Mouse (Mus musculus) cerebellum, adult (tissue): ENCODE results near the gene Stx1b.

Experiments used
- ATAC-seq: cut with Nextera tagmentation; 2 replicates; pipeline ENCODE4 v1.9.2; 2017; ENCODE audit warnings: mild to moderate bottlenecking, moderate library complexity, mixed read lengths; ENCODE audit not compliant: insufficient number of reproducible peaks, low FRiP score, low TSS enrichment

The Stx1b gene

DNA sequence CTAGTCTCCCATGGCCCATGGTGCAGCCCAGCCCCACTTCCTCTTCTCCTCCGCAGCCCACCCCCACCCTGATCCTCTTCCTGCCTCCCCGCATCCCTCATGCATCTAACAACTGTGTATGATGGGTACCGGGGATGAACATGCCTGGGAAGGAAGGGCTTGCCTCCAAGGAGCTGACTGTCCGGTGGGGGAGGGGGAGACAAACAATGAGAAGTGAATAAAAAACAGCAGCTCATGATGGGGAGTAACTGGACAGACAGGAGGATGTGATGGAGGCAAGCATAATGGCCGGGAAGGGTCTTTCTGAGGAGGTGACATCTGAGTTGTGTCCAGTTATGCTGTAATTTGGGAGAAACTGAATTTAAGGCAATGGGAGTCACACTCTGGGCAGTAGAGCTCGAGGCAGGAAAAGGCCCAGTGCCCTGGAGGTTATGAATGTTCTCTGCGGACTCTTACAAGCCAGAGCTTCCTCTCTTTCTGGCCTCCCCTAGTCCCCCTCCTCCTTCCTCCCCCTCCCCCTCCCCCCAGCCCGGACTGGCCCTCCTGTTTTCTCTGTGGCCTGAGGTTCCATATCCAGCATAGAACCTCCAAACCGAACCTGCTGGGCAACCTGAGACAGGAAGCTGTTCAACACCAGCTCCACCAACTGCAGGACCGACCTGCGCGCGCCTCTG, 3.4 kb downstream of the Stx1b start:
- no peak for ATAC-seq

DNA sequence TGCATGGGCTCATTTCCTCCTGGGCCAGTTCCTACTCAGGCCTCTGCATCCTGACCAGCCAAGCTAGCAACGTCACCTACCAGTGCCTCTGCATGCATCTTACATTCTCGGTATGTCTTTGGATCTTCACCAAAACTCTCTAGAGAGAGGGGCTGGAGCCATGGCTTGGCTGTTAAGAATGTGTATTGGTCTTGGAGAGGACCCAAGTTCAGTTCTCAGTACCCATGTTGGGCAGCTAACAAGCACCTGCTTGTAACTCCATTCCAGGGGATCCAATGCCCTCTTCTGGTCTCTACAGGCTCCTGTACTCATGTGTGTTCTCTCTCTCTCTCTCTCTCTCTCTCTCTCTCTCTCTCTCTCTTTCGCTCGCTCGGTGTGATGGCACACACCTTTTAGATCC, 6.6 kb downstream of the Stx1b start:
- no peak for ATAC-seq

DNA sequence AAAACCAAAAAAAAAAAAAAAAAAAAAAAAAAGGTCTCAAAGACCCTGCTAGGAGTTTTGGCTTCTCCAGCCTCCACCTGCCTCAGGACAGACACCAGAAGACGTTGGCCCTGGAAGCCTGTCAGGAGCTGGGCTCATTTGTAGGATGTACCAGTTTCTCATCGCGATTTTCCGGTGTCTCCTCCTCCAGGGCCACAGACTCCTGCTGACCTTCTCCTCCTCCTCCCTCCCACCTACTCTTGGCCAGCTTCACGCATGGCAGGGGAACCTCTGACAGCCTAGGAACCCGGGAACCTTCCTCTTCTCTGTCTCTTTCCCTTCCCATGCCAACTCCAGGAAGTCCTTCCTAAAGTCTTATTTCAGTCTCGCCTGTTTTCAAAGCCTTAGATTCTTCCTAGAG, 7.3 kb downstream of the Stx1b start:
- ATAC-seq = no peak

GRCm38 (mm10) chr7:127815954-127816821, 8.2 kb downstream of the Stx1b start:
- ATAC-seq = 0 out of 2 replicates have a peak, but pooled peaks have one; percentile 21

DNA sequence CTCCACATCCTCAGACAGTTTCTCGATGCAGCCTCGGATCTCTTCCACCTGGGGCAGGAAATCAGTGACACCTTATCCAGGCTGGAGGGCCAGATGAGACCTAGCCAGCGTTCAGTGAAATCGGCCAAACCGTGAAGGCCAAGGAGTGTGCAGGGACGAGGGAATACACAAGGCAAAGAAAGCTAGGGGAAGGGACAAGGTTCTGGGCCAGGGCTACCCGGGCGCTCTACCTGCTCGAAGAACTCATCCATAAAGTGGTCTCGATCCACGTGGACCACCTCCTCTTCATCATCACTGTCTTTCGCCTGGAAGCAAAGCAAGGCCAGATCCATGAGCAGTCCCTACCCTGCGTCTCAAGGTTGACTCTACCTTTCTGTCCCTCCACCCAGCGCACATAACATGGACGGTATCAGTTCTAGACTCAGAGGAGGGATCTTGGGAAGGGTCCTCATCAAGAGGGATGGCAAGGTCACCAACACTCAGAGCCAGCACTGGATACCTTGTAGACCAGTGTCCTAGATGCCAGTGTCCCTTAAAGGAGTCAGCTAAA, 9.2 kb downstream of the Stx1b start:
- ATAC-seq = no peak

DNA sequence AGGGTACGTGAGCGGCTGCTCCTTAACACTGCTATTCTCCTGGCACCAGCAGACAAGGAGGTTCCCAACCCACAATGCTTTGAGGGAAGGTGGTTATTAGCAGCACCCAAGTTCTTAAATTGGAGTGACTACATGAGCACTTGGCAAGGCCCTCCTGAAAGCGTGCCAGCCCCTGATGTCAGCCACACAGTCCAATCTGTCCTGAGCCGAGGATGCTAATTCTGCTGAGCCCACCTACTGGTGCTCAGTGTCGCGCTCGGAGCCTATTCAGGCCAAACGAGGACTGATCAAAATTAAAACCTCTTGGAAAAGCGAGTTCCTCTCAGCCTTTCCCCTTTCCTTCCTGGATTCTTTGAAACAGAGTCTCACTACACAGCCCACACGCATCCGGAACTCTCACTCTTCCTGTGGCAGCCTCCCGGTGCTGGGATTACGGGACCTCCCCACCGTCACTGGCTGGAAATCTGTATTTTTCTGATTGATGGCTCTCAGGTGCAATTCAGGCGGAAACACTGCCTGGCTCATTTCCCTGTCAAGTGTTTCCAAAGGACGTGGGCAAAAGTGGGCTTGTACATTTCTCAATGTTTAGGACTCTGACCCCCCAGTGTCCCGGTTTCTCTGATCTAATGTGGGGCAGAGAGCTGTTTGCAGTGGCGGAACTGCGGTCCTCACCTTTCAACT, 10.0 kb downstream of the Stx1b start:
- ATAC-seq = peak; percentile 77; the same call in 1 of the 2 replicates

- no peak for ATAC-seq
These were observed 10.5 kb downstream of the Stx1b start for GRCm38 (mm10) chr7:127813821-127814220.

- no peak for ATAC-seq
These were observed 12.1 kb downstream of the Stx1b start for GRCm38 (mm10) chr7:127812292-127812691.

- no peak for ATAC-seq
These were observed 13.1 kb downstream of the Stx1b start for GRCm38 (mm10) chr7:127811240-127811639.

GRCm38 (mm10) chr7:127810650-127811049, 13.7 kb downstream of the Stx1b start:
- ATAC-seq = no peak

DNA sequence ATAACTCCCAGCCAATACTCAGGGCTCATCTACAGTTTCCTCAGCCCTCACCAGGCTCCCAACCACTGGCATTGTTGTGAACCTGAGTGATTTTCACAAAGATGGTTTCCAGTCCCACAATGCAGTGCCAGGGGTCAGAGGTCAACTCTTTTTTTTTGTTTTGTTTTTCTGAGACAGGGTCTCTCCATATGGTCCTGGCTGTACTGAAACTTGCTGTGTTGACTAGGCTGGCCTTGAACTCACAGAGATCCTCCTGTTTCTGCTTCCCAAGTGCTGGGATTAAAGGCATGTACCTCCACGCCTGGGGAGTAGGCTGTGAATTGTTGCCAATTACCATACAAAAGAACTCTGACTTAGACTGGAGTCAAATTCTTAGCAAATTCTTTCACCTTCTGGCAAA, 14.5 kb downstream of the Stx1b start:
- ATAC-seq = no peak

DNA sequence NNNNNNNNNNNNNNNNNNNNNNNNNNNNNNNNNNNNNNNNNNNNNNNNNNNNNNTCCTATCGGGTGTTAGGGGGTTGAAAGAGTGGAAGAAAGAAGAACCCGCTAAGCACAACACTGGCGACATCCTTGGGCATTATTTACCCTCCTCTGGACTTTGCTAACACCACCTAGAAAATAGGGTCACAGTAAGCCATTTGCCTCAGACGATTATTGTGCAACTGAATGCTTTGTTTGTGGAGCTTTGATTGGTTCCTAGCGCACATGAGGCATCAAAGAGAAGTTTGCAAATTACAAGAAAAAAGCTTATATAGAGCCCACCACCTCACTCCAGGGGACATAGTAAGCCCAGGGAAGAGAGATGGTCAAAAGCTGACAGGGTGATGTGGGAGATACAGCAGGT, 15.5 kb downstream of the Stx1b start:
- no peak for ATAC-seq

DNA sequence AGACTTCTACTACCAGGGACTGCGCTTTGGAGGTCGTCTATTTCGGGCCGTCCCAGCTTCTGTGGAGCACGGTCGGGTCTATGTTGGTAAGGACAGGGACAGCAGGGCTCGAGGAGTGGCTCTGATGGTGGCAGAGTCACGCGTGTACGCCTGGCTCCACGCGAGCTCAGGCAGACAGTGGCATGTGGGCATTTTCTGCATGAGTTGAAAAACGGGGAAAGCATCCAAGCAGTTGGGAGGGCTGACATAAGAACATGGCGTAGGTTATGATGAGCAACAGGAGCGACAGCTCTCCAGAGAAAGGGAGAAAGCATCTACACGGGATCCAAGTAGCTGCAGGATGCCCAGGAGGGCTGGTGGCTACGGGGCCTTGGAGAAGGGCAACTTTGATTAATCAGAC, 22.0 kb downstream of the Stx1b start:
- 0 out of 2 replicates have a peak, but pooled peaks have one; percentile 24 for ATAC-seq

GRCm38 (mm10) chr7:127801010-127801621, 23.2 kb downstream of the Stx1b start:
- ATAC-seq = no peak

DNA sequence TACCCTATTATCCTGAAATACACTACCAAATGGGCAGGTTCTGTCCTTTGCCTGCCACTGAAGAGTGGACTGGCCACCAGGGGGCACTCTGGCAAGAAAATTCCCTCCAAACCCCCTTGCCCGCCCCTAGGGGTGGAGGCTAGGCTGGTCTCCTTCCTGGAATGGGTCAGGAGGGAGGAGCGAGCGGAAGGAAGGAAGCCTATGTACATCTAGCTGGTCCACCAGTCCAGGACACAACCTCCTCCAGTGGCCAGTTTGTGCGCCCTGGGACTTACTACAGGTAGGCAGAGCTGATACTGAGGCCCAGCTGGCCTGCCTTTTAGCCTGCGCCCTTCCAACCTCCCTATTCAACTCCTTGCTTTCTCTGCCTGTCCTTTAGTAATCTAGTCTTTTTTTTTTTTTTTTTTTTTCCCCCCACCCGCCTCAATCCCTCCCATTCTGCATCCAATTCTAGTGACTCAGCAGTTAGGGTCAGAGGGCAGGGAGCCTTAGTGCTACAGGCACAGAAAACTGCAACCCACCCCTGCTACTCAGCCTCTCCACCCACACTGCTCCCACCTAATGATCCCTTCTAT, 23.8 kb downstream of the Stx1b start, which contains the start of gene Hsd3b7:
Hsd3b7 (plus strand) TSS at position 170 of the 575 bp plus-strand sequence.
- 0 out of 2 replicates have a peak, but pooled peaks have one; percentile 33 for ATAC-seq

GRCm38 (mm10) chr7:127799738-127800137, 24.6 kb downstream of the Stx1b start:
- ATAC-seq = no peak

GRCm38 (mm10) chr7:127799211-127799610, 25.1 kb downstream of the Stx1b start:
- ATAC-seq = 0 out of 2 replicates have a peak, but pooled peaks have one; percentile 1

GRCm38 (mm10) chr7:127798591-127798990, 25.8 kb downstream of the Stx1b start:
- ATAC-seq = peak; percentile 76

DNA sequence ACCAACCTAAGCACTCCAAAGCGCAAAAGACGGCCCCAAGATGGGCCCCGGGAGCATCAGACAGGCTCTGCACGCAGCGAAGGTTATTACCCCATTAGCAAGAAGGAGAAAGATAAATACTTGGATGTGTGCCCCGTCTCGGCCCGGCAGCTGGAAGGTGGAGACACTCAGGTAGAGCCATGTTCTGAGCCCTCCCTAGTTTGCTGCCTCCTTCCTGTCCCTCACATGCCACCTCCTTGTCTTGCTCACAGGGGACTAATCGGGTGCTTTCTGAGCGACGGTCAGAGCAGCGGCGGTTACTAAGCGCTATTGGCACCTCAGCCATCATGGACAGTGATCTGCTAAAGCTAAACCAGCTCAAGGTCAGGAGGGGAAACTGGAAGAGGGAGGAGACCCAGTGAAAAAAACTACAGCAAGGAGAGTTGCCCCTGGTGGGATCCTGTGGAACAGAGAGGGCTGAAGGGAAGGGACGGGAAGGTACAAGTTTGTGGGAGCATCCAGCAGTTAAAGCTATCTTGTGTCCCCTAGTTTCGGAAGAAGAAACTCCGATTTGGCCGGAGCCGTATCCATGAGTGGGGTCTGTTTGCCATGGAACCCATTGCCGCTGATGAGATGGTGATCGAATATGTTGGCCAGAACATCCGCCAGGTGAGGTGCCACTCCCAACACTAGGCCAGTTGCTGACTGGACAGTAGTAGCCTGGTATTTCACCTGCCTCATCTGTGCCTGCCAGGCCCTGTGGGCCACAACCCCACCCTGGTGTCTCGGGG, 27.1 kb downstream of the Stx1b start:
- ATAC-seq = no peak
